Mouse (Mus musculus) splenic B cell, adult 2 months (primary cell): ENCODE data around the gene Usp43.

ENCODE experiments used
- DNase-seq: peaks from one replicate; pipeline ENCODE4 v3.0.0-alpha.2; 2011; ENCODE audit warnings: low read depth, low spot score
- H3K27me3 ChIP-seq: 2 replicates; pipeline ENCODE4 v1.6.1; 2012; ENCODE audit warnings: mild to moderate bottlenecking, low read length, moderate library complexity, mixed read lengths; ENCODE audit not compliant: control insufficient read depth, poor library complexity, insufficient read depth, severe bottlenecking
- H3K36me3 ChIP-seq: 2 replicates; pipeline ENCODE4 v1.6.1; 2012; ENCODE audit warnings: mild to moderate bottlenecking, low read length, moderate library complexity, mixed read lengths; ENCODE audit not compliant: control insufficient read depth, poor library complexity, insufficient read depth, severe bottlenecking

Usp43 gene

DNA sequence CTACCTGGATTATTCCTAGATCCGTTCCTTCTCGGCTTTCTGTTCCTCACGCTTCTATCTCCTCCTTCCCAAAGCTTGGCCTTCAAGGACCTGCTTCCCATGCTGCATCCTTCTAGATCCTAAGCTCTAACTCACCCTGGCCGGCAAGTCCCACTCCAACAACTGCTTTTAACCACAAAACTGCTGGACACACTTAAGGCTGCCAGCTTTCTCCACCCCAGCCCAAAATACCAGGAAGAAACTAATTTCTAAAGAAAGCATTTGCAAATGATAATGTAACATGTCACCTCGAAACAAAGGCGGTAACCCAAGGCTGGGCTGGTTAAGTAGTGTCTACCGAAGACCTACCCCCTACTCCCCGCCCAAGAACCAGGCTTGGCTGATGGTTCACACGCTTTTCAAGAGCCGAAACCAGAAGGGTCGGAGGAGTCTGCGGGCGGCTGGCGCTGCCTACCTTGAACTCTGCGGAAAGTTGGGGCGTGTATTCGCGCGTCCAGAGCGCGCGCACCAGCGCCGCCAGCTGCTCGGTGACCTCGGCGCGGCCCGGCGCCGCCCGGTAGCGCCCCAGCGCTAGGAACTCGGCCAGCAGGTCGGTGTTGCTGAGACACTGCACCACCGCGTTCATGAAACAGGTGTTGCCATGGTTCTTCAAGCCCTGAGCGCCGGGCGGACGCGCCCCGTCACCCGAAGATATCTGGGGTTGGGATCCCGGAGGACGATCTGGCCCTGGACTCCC lies 694 bp downstream of the Usp43 start:
- Histone ChIP-seq H3K27me3 (no peaks in the 10 kb centered on the region), H3K36me3 (no peaks in the 10 kb centered on the region)
- no peak for DNase-seq

DNA sequence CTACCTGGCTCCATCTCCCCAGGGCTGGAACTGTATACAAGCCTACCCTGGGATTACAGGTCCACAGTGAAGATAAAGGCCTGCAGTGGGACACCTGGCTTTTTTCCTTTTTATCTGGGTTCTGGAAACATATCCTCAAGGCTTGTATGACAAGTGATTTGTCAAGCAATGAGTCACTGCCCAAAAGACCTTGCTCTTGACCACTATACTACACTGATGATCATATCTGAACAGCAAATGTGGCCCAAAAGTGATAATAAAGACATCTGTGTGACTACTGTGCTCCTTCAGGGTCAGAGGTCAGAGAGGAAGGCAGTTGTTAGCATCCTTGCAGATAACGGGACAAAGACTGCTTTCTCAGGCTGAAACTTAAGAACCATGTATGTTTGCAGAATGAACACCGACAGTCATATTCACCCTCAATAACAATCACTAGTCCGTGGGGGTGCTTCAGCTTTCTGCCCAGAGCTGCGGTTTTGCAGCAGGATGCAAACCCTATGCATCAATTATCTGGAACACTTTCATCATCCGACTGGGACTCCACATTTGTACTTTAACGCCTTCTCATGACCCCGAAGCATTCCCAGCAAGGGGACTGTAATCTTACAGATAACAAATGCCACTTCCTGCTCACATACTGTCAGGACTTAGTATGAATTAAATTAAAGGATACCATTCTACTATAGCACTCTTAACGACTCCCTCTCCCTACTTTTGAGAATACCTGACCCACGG lies 1.6 kb downstream of the Usp43 start:
- Histone ChIP-seq H3K36me3 (no peaks in the 10 kb centered on the region), H3K27me3 (no peaks in the 10 kb centered on the region)
- DNase-seq = no peak

DNA sequence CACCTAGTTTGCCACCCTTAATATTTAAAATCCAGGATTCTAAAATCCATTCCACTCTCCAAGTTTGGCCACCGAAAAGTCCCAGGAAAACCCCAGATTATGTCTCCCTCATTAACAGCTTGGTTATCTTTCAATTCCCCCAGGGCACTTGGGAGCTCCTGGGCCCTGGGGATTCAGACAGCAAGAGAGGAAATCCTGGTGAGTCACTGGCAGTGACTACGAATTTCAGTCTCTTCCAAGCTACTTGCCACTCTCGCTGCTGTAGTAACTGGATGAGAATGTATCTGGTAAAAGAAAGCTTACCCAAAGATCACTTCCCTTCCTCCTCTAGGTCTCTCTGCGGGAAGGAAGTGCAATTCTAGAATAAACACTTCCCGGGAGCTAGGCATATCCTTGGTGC lies 2.4 kb downstream of the Usp43 start:
- no peaks in the 10 kb centered on the region for H3K36me3 ChIP-seq
- no peaks in the 10 kb centered on the region for H3K27me3 ChIP-seq
- no peak for DNase-seq

DNA sequence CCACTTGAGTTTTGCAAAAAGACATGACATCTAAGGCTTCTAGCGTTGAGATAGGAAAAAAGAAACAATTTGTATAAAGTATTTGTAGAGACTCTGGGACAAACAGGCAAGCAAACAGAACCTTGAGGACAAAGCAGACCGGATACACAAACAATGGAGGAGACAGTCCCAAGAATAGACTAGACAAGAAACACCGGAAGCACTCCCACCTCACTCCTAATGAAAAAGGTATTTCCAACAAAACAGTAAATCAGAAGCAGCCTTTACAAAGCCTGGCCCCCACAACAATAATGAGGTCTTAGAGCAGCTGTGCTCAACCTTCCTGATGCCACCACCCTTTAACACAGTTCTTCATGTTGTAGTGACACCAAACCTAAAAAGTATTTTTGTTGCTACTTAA lies 4.8 kb downstream of the Usp43 start:
- DNase-seq = no peak
- Histone ChIP-seq H3K27me3 (no peaks in the 10 kb centered on the region), H3K36me3 (no peaks in the 10 kb centered on the region)

DNA sequence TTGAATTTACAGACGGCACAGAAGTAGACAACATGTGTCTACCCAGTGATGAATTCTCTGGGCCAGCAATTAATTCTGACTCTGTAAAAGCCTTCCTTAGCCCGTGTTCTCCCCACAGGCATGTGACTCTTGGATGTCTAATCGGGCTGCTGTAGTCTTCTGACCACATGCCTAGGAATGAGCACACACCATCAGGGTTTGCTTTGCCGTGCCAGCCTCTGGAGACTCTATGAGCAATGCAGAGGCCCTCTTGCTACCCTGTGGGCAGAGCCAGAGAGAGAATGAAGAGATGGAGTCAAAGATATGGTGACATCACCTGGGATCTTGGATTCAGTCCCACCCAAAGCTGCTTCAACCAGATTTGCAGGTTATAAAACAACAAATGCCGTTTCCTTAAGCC lies 10.9 kb downstream of the Usp43 start:
- no peaks in the 10 kb centered on the region for H3K36me3 ChIP-seq
- H3K27me3 ChIP-seq = no peaks in the 10 kb centered on the region
- DNase-seq = no peak

DNA sequence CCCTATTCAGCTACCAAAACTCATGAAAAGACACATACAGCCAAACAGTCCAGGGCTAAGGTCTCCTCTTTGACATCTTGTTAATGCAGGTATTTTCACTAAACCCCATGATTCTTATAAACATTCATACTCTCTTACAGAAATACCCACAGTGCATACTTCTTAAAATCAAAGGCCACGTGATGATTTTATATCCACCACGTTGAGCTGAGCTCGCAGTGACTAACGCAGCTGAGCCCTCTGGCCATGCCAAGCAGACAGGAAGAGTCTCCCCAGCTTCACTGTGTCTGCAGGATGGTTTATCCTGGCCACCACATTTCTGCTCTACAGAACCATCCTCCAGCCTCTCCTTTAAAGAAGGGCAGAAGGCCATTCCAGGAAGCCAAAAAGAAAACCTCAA lies 18.2 kb downstream of the Usp43 start:
- no peaks in the 10 kb centered on the region for H3K27me3 ChIP-seq
- H3K36me3 ChIP-seq = no peaks in the 10 kb centered on the region
- no peak for DNase-seq

DNA sequence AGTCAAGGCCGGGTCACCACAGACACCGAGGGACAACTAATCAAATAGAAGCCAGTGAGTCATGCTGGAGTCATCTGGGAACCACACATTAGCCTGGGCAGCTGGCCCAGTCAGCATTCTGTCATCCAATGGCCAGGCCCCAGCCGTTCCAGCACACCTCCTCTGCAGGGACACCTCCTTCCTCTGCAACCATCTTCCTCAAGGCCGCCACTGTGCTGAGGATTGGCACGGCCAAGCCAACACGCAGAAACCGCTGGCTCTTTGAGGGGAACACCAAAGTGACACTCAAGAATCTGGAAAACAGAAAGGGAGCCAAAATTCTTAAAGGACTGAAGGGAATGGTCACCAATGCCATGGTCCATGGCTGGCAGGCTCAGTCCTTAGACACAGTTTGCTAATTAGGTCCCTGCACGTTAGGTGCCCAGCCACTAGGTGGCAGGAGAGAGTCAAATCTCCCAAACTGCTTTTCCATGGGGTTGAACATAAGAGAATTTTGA lies 24.8 kb downstream of the Usp43 start:
- H3K27me3 ChIP-seq = no peaks in the 10 kb centered on the region
- no peaks in the 10 kb centered on the region for H3K36me3 ChIP-seq
- peak; percentile 63 for DNase-seq

DNA sequence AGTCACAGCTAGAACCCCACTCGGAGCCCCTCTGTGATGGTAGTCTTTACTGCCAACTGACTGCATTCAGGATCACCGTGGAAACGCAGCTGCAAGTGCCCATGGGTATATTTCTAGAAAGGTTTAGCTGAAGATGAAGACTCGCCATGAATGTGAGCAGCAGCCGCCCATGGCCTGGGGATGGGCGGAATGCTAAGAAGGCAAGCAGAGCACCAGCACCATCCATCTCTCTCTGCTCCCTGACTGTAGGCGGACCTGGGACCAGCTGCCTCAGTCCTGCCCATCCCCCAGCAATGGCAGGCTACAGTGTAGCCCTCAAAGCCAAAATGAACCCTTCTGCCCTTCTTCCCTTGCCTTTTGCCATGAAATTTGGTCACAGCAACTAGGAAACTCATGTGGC lies 26.3 kb downstream of the Usp43 start:
- no peak for DNase-seq
- Histone ChIP-seq H3K27me3 (no peaks in the 10 kb centered on the region), H3K36me3 (no peaks in the 10 kb centered on the region)

DNA sequence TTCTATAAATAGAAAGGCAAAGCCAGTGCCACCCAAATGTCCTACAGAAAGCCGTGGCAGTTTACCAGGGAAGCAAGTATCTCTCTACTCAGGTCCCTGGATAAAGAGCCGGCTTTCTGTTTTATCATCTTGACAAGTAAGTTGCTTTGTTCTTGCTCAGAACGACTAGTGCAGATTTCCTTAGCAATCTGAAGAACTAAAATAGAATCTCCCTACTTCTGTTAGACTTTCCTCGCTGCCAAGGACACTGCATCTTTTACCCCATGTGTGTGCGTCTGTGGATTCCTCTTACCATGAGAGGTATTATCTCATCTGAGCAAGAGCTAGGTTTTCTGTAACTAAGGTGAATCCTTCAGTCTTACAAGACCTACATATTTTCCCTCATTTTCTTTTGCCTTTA lies 33.4 kb downstream of the Usp43 start:
- no peak for DNase-seq

DNA sequence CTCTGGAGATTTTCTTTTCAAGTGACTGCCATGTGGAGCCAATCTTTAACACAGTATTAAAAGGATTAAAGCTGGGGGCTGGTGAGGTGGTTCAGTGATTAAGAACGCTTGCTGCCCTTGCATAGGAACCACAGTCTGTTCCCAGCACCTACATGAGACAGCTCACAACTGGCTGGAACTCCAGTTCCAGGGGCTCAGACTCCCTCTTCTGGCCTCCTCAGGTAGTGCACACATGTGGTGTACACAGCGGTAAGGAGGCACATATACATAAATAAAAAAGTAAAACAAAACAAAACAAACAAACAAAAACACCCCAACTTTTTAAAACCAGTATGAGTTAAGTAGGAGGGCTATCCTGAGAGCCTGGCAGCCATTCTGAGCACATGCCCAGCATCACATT lies 36.0 kb downstream of the Usp43 start:
- no peaks in the 10 kb centered on the region for H3K36me3 ChIP-seq
- H3K27me3 ChIP-seq = no peaks in the 10 kb centered on the region

More for the DNA sequence above, 33.4 kb downstream of the Usp43 start:
- H3K27me3 ChIP-seq = no peaks in the 10 kb centered on the region
- no peaks in the 10 kb centered on the region for H3K36me3 ChIP-seq

DNA sequence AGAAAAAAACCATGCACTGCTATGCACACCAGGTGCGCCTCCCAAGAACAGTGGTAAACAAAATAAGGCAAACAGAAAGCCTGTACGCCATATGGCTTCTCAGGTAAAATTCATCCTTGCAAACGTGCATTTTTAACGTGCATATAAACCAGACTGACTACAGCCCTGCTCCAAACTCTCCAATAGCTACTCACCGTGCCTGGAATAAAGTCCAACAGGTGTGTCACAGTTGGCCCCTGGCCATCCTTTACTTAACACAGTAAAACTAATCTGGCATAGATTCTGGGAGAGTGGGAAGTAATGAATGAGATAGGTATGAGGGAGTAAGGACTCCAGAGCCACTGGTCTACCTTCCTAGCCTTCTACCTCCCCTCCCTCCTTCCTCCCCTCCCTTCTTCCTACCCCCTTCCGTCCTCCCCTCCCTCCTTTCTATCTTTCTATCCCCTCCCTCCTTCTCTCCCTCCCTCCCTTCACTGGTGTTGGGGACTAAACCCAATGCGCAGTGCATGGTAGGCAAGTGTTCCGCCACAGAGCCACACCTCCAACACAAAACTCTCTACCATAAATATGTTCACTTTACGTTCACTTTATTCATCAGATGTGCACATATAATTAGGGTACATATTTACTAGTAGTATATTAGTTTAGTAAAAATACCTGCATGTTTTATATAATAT lies 56.3 kb downstream of the Usp43 start:
- no peaks in the 10 kb centered on the region for H3K36me3 ChIP-seq
- no peak for DNase-seq
- H3K27me3 ChIP-seq = no peaks in the 10 kb centered on the region

More for the DNA sequence above, 36.0 kb downstream of the Usp43 start:
- DNase-seq = no peak

DNA sequence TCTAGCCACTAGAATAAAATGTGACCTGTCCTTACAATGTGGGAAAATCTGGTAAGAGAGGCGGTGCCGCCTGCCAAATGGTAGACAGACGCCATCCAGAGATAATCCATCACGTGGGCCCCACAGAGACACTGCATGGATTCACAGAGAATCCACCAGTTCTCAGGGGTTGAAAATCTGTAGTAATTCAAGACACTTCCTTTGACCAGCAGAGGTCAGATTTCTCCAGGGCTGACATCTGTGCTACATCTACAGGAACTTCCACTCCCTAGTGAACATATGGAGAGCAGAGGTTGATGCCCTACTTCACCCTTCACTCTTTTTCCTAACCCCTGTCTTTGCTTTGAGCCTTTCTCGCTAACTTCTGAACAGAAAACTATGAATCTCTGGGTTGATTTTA lies 56.9 kb downstream of the Usp43 start:
- H3K27me3 ChIP-seq = no peaks in the 10 kb centered on the region
- H3K36me3 ChIP-seq = no peaks in the 10 kb centered on the region
- no peak for DNase-seq

DNA sequence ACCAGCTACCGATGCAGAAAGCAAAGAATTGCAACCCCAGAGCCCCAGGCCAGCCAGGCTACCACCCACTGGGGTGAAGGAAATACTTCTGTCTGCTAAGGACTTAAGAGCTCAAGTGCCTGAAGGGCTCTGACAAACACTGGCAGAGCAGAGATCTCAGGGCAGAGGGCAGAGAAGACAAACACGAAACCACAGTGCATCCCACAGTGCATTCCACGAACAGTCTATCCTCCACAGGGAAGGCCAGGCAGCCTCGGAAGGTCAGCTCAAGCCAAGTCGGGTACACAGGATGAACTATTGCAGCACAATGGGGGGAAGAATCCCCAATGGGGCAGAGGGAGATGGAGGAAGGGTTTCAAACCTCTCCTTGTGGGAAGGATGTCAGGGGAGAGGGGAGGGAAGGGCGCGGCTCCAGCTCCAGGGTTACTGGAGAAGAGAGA lies 60.5 kb downstream of the Usp43 start:
- Histone ChIP-seq H3K27me3 (no peaks in the 10 kb centered on the region), H3K36me3 (no peaks in the 10 kb centered on the region)
- DNase-seq = no peak

DNA sequence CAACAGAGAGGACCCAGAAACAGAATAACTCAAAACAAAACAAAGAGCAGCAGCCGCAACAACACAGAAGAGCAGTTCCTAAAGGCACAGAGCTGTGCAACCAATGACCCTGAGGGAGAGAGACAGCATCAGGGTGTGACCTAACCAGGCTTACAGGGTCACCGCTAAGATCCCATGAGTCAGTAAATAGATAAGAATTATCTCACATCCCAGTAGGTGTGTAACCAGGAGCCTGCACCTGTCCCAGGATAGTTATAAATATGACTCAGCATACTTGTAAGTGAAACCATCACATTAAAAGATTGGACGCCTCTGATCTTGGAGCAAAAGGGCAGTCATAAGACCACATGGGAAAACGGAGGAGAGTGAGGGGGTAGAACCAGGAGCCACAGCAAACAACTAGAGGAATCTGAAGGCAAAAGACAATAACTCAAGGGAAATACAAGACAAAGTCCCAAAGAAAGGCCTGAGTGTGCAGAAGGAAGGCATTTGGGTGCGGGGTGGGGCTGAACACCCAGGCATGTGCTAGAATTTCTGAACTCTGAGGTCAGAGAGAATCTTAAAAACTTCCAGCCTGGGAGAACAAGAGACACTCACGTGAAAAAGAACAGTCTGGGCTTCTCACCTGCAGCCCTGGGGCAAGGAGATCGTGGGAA lies 61.1 kb downstream of the Usp43 start:
- no peak for DNase-seq
- Histone ChIP-seq H3K36me3 (no peaks in the 10 kb centered on the region), H3K27me3 (no peaks in the 10 kb centered on the region)

DNA sequence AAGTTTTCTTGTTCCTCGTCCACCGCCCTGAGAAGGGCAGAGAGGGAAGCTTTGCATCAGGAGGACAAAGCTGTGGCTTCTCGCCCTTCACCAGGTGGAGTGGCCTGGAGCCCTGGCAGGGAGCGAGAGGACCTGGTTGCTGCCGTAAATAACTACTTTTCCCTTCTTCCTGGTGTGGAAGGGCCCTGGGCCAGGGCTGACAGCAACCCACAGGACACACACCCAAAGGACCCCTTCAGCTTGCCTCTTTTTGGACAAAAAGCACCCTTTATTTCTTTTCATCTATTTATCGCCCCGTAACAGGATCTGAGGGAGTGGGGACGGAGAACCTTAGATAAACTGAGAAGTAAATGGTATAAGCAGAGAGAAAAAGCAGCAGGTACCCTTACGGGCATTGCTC lies 63.4 kb downstream of the Usp43 start:
- no peaks in the 10 kb centered on the region for H3K36me3 ChIP-seq
- no peaks in the 10 kb centered on the region for H3K27me3 ChIP-seq
- no peak for DNase-seq
